Mouse (Mus musculus): Measurements from ENCODE around the gene Dync1h1.

Dync1h1 gene

GRCm38 (mm10) chr12:110601241-110602218 is at the start of gene Dync1h1:
Dync1h1 (plus strand) TSS chr12:110601452.
- peak; percentile 88 to 96 for DNase-seq (ENCODE audit: low spot score in 2 of 2)

- DNase-seq (ENCODE audit: low spot score in 2 of 2), result no peak
Observed at GRCm38 (mm10) chr12:110552113-110552512, 49.1 kb upstream of the Dync1h1 start.

- no peak for DNase-seq (ENCODE audit: low spot score in 2 of 2)
Observed at GRCm38 (mm10) chr12:110553362-110553761, 47.9 kb upstream of the Dync1h1 start.

GRCm38 (mm10) chr12:110555536-110556240 is 45.6 kb upstream of the Dync1h1 start:
- DNase-seq (ENCODE audit: low spot score in 2 of 2), result no peak

GRCm38 (mm10) chr12:110556861-110557628 is 44.2 kb upstream of the Dync1h1 start:
- DNase-seq (ENCODE audit: low spot score in 2 of 2), result no peak

GRCm38 (mm10) chr12:110558175-110558574 is 43.1 kb upstream of the Dync1h1 start:
- no peak for DNase-seq (ENCODE audit: low spot score in 2 of 2)

- DNase-seq (ENCODE audit: low spot score in 2 of 2), result no peak
Observed at GRCm38 (mm10) chr12:110563383-110563782, 37.9 kb upstream of the Dync1h1 start.

GRCm38 (mm10) chr12:110564848-110565247 is 36.4 kb upstream of the Dync1h1 start:
- no peak for DNase-seq (ENCODE audit: low spot score in 2 of 2)

GRCm38 (mm10) chr12:110566366-110566765 is 34.9 kb upstream of the Dync1h1 start:
- no peak for DNase-seq (ENCODE audit: low spot score in 2 of 2)

GRCm38 (mm10) chr12:110571050-110571449 is 30.2 kb upstream of the Dync1h1 start:
- DNase-seq (ENCODE audit: low spot score in 2 of 2), result no peak

- no peak for DNase-seq (ENCODE audit: low spot score in 2 of 2)
Observed at GRCm38 (mm10) chr12:110572351-110572750, 28.9 kb upstream of the Dync1h1 start.

GRCm38 (mm10) chr12:110573635-110574034 is 27.6 kb upstream of the Dync1h1 start:
- no peak for DNase-seq (ENCODE audit: low spot score in 2 of 2)

GRCm38 (mm10) chr12:110575926-110576325 is 25.3 kb upstream of the Dync1h1 start:
- DNase-seq (ENCODE audit: low spot score in 2 of 2), result no peak

GRCm38 (mm10) chr12:110578333-110578732 is 22.9 kb upstream of the Dync1h1 start:
- DNase-seq (ENCODE audit: low spot score in 2 of 2), result no peak

GRCm38 (mm10) chr12:110588622-110589021 is 12.6 kb upstream of the Dync1h1 start:
- DNase-seq (ENCODE audit: low spot score in 2 of 2), result no peak

- no peak for DNase-seq (ENCODE audit: low spot score in 2 of 2)
Observed at GRCm38 (mm10) chr12:110590804-110591259, 10.4 kb upstream of the Dync1h1 start.

- DNase-seq (ENCODE audit: low spot score in 2 of 2), result peak; percentile 86 to 94
Observed at GRCm38 (mm10) chr12:110591260-110591883, 9.9 kb upstream of the Dync1h1 start.

GRCm38 (mm10) chr12:110598527-110598926 is 2.7 kb upstream of the Dync1h1 start:
- DNase-seq (ENCODE audit: low spot score in 2 of 2), result peak; percentile 28 to 65

- DNase-seq (ENCODE audit: low spot score in 2 of 2), result no peak
Observed at GRCm38 (mm10) chr12:110599791-110600190, 1.5 kb upstream of the Dync1h1 start.

GRCm38 (mm10) chr12:110600225-110600991 is 844 bp upstream of the Dync1h1 start:
- no peak for DNase-seq (ENCODE audit: low spot score in 2 of 2)
